Mouse (Mus musculus) cerebellum, adult 18-20 months (tissue): ENCODE measurements around the gene Tmprss9.
"Not testable (repeated sequence)": the region's sequence is repeated elsewhere in the genome, so short reads cannot be mapped to it uniquely, and the experiment has no call there.

Experiments used
- DNase-seq, 2 experiments: peaks; one replicate each; pipeline ENCODE4 v3.0.0; 2021

Tmprss9 gene

DNA sequence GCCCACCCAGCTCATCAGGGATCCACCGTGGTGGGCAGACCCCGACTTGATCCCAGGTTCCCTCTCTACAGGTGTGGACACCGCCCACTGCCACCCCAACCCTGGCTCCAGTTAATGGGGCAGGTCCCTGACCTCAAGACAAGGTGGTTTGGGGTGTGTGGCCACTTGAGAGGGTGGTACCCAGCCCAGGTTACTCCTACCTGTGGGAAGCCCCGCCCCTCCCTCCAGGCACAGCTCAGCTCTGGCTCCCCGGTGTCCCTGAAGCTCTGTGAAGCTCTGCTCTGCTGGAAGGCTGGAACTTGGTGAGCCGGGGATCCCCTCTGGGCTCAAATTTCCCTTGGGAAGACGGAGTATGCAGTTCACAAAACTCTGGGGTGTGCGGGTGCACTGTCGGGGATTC lies at the start of gene Tmprss9:
Tmprss9 (plus strand) TSS at position 268 of the 400 bp plus-strand sequence.
- DNase-seq, result no peak

GRCm38 (mm10) chr10:80821991-80822390 lies 49.7 kb upstream of the Tmprss9 start:
- DNase-seq, result peak; percentile 58 to 59

GRCm38 (mm10) chr10:80822528-80822927 lies 49.1 kb upstream of the Tmprss9 start:
- DNase-seq, result no peak

DNA sequence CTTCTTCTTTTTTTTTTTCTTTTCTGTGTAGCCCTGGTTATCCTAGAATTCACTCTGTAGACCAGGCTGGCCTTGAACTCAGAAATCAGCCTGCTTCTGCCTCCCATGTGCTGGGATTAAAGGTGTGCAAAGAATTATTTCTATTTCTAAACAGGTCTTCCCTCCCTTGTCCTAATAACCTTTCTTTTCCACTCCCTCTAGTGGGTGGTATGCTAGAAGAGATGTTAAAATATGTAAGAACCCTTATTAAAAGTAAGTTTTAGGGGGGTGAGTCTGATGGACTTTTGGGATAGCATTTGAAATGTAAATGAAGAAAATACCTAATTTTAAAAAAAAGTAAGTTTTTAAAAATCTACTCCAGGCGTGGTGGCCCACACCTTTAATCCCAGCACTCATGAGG lies 48.3 kb upstream of the Tmprss9 start:
- no peak for DNase-seq

- no peak for DNase-seq
Measured at GRCm38 (mm10) chr10:80823847-80824643, 47.6 kb upstream of the Tmprss9 start.

- no peak for DNase-seq
Measured at GRCm38 (mm10) chr10:80824827-80825226, 46.8 kb upstream of the Tmprss9 start.

DNA sequence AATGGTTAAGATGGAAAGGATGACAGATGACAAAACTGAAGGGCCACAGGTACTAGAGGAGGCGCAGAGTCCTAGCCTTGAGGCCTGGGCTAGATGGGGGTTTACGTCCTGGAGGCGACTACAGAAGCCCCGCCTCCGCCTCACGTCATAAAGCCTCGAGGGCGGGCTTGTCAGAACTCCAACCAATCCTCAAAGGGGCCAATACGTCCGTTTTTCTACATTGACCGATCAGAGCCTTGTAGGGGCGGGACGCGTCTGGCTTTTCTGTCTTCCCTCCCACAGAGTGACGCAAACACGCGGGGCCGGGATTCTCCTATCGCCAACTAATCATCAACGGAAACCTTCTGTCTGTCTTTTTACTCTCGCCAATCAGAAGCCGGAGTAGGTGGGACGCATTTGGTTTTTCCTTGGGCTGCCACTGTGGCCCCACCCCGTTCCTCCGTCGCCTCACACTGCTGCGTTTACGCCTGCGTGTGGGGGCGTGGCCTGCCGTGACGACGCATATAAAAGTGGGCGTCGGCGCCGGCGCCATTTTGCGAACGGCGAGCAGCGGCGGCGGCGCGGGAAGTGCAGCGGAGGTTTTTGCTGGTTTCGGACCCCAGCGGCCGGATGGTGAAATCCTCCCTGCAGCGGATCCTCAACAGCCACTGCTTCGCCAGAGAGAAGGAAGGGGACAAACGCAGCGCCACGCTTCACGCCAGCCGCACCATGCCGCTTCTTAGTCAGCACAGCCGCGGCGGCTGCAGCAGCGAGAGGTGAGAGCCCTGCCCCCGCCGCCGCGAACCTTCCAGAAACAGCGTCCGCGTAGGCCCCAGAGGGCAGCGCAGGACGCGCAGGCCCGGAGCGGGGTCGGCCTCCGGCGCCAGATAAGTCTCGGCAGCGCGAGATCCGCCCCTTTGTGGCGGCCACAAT lies 45.2 kb upstream of the Tmprss9 start, which contains the start of gene Oaz1:
Oaz1 (plus strand) TSS at position 506 of the 912 bp plus-strand sequence.
- DNase-seq, result peak; percentile 99 to 100

- peak in 1 of 2 experiments; percentile 26 for DNase-seq
Measured at GRCm38 (mm10) chr10:80827063-80827869, 44.4 kb upstream of the Tmprss9 start.

DNA sequence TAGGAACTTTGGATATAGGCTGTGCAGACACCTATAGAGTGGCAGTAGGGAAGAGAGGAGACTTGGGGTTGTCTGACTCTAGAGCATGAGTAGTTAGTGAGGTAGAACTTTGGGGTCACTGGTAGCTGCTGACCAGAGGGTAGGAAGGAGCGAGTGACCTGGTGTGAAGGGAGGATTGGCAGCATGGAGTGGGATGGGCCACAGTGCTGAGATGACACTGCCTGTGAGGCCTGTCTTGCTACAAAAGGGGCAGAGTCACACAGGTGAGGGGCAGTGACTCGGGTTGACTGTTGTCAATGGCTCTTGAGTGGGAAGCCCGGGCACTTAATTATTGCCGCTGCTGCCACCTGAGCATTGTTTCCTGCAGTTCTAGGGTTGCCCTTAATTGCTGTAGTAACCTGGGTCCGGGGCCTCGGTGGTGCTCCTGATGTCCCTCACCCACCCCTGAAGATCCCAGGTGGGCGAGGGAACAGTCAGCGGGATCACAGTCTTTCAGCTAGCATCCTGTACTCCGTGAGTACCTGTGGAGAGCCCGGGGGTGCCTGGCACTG lies 43.7 kb upstream of the Tmprss9 start:
- peak; percentile 27 to 33 for DNase-seq

DNA sequence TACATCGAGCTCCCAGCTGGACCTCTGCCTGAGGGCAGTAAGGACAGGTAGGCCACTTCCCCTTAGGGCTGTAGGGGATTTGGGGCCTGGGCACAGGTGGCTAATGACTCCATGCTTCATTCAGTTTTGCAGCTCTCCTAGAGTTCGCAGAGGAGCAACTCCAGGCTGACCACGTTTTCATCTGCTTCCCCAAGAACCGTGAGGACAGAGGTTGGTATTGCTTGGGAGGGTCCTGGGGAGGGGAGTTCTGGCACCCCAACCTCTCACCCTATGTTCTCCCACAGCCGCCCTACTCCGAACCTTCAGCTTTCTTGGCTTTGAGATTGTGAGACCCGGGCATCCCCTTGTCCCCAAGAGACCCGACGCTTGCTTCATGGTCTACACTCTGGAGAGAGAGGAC lies 43.1 kb upstream of the Tmprss9 start:
- DNase-seq, result not testable (repeated sequence)

GRCm38 (mm10) chr10:80829359-80830278 lies 42.0 kb upstream of the Tmprss9 start:
- peak in 1 of 2 experiments; percentile 28 for DNase-seq

GRCm38 (mm10) chr10:80831136-80831535 lies 40.5 kb upstream of the Tmprss9 start:
- no peak for DNase-seq

- no peak for DNase-seq
Measured at GRCm38 (mm10) chr10:80832818-80833217, 38.8 kb upstream of the Tmprss9 start.

DNA sequence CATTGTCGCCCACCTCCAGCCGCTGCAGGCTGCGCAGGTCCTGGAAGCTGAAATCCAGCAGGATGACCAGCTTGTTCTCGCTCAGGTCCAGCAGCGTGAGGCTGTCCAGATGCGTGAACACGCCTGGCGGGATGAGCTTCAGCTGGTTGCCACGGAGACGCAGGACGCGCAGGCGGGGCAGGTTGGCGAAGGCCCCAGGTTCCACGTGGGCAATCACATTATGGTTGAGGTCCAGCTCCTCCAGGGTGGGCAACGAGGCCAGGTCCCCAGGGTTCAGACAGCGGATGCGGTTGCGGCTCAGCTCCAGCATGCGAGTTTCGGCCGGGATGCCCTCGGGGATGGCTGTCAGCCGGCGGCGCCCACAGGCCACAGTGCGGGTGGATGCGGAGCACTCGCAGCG lies 36.0 kb upstream of the Tmprss9 start:
- DNase-seq, result peak in 1 of 2 experiments; percentile 39

GRCm38 (mm10) chr10:80836949-80837379 lies 34.7 kb upstream of the Tmprss9 start:
- DNase-seq, result peak; percentile 54 to 60

DNA sequence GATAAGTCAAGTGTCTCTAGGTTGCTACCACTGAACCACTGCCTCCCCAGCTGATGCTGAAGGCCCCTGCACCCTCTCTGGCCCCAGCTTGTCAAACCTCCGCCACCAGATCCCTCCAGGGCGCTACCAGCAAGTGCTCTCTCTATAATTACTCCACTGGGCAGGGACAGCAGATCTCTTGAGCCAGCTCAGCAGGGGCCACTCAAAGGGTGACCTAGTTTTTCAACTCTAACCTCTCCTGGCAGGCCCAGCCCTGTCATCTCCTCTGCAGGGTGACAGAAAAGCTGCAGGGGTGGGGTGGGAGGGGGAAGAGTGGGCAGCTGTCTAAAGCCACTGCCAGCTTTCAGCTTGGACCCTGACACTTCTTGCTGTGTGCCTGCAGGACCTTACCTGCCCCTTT lies 33.8 kb upstream of the Tmprss9 start:
- DNase-seq, result peak; percentile 69 to 79

DNA sequence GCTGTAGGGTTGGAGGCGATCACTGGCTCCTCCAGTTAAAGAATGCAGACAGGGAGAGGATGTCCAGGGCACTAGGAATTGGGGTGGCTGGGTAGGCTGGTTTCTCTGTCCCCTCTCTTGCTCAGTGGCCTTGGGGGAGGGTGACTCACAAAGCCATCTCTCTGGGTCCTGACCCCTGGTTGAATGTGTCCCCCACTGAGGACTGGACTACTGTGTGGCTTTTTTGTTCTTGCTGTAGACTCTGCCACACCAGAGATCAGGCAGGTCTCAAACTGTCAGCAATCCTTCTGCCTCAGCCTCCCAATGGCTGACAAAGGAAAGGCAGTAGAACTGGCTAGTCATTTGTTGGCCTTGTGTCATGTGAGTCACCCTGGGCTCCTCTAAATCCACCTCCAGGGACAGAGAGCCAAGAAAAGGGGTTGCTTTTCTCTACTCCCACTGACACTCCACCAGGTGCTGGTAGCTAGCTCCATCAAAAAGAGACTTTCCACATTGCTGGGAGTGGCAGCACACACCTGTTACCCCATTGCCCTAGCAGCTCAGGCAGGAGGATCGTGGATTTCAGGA lies 33.2 kb upstream of the Tmprss9 start:
- peak; percentile 41 to 45 for DNase-seq

- peak in 1 of 2 experiments; percentile 25 for DNase-seq
Measured at GRCm38 (mm10) chr10:80839848-80840247, 31.8 kb upstream of the Tmprss9 start.

DNA sequence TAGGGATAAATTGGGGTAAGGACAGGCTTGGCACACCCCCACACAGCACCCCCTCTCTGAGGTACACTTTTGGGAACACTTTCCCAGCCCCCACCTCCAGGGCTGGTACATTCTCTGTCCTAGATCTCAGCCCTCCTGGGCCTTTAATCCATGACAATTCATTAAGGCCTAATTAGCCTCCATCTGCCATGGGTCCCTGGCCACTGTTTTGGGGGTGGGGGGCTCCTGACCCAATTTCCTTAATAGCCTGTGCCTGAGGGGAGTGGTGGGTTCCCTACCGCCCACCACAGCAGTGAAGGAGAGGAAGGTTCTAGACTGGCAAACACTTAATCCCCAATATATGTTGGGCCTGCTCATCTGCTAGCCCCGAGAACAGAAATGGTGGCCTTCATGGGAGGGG lies 30.0 kb upstream of the Tmprss9 start:
- peak in 1 of 2 experiments; percentile 36 for DNase-seq

DNA sequence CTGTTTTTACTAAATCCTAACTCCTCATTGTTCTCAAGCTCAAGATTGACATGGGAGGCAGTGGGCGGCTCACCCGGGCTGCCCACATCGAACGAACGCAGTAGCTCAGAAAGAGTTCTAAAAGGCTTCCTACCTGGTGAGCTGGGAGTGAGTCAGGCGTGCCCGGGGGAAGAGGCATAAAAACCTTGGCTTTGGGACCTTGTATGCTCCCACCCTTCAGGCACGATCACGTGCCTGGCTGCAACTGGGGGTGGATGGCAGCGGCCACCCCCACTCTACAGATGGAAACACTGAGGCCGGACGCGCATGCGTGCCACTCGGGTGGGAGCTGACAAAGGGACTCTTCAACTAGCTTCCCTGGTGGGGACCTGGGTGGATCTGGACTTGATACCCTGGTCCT lies 29.3 kb upstream of the Tmprss9 start:
- peak in 1 of 2 experiments; percentile 43 for DNase-seq
